Mouse (Mus musculus) ES-Bruce4 (cell line): ENCODE measurements around the gene Tssk6. TPM values are rescaled to one million over a fixed set of nuclear protein-coding genes. Genes with fewer than 3 reads are reported as not detected.
A peak's percentile ranks its signal among the peaks of the same experiment; 100 is the strongest.

ENCODE experiments used
- H3K27ac ChIP-seq: 2 replicates; pipeline ENCODE4 v1.5.1; 2012; ENCODE audit warnings: low read length, inconsistent platforms; ENCODE audit not compliant: insufficient read depth
- H3K27me3 ChIP-seq: 2 replicates; pipeline ENCODE4 v1.6.1; 2012; ENCODE audit warnings: mild to moderate bottlenecking, low read length, inconsistent platforms; ENCODE audit not compliant: control insufficient read depth, poor library complexity, insufficient read depth, severe bottlenecking
- H3K36me3 ChIP-seq: 2 replicates; pipeline ENCODE4 v1.6.1; 2012; ENCODE audit warnings: inconsistent platforms, mild to moderate bottlenecking, low read length, moderate library complexity; ENCODE audit not compliant: control insufficient read depth, poor library complexity, insufficient read depth, severe bottlenecking
- H3K4me1 ChIP-seq: one replicate; pipeline ENCODE4 v1.8.1; 2011; ENCODE audit warnings: low read length; ENCODE audit not compliant: control insufficient read depth, insufficient read depth
- H3K4me3 ChIP-seq: 2 replicates; pipeline ENCODE4 v1.5.1; 2011; ENCODE audit warnings: low read depth, mild to moderate bottlenecking, low read length
- H3K9ac ChIP-seq: 2 replicates; pipeline ENCODE4 v1.6.1; 2012; ENCODE audit warnings: low read depth, mild to moderate bottlenecking, inconsistent platforms; ENCODE audit not compliant: poor library complexity, severe bottlenecking
- H3K9me3 ChIP-seq: replicated peaks from 2 replicates; pipeline ENCODE4 v1.6.1; 2012; ENCODE audit warnings: mild to moderate bottlenecking, low read length, inconsistent platforms; ENCODE audit not compliant: control insufficient read depth, poor library complexity, insufficient read depth, severe bottlenecking
- CTCF ChIP-seq: IDR thresholded peaks from one replicate; pipeline ENCODE4 v1.8.1; 2011; ENCODE audit warnings: low read depth, low read length
- EP300 ChIP-seq: IDR thresholded peaks from 2 replicates; pipeline ENCODE4 v1.6.1; 2011; ENCODE audit warnings: low read depth, low read length; ENCODE audit not compliant: insufficient read depth
- POLR2A ChIP-seq: IDR thresholded peaks from one replicate; pipeline ENCODE4 v1.8.1; 2011; ENCODE audit warnings: low read length; ENCODE audit not compliant: insufficient read depth
- polyA plus RNA-seq: library from polyadenylated mRNA; stranded (reverse); fragments of >200 nt; gene quantifications from 2 replicates; pipeline ENCODE4 v1.2.4, GENCODE M21; 2011; ENCODE audit warnings: low read depth; ENCODE audit not compliant: missing spikeins, insufficient read depth, insufficient read length

Tssk6 gene
- polyA plus RNA-seq, 1 experiment = not detected

DNA sequence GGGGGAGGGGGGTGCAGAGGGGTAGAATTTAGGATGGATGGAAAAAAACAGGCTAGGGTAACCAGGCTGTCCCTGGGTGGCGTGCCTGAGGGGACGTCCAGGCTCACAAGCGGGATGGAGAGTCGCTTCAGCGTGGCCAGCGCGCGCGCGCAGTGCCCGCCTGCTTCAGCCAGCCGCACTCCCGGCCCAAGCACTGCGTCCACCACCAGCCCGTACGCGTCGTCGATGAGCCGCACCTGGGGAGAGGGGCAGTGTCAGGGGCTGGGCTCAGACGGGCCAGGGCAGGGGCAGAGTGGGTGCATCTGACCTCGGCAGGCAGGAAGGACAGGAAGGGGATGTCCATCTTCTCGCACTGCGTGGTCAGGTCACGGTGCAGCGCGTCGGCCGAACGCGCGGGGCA lies 13.1 kb upstream of the Tssk6 start:
- no peak for TF ChIP-seq POLR2A
- Histone ChIP-seq H3K36me3 (no peaks in the 10 kb centered on the region), H3K4me1 (no peaks in the 10 kb centered on the region), H3K9me3 (no peaks in the 10 kb centered on the region), H3K27ac (no peak overlapping the region), H3K27me3 (0 out of 2 replicates have a peak, but pooled peaks cover 2% of the 10 kb centered on the region), H3K9ac (peak overlapping the region; percentile 13), H3K4me3 (peak overlapping the region; percentile 51)

DNA sequence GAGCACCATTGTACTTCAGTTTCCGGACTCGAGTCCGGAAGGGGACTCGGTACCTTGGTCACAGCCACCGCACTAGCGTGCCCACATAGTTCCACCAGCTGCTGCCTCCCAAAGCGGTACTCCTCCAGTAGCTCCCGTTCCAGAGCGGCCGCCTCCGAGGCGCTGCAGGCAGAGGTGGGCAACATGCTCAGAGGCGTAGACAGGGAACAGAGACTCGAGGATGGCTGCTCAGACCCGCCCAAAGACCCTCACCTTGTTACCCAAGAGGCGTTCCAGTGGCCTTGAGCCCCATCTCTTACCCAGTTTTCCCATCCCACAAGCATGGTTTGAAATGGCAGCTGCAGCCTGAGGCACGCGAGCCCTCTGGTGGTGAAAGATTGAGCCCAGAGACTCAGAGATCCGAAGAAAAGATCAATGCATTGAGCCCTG lies 11.2 kb upstream of the Tssk6 start:
- no peak for TF ChIP-seq POLR2A
- TF ChIP-seq CTCF = peak; percentile 86
- no peak overlapping the region for H3K27ac ChIP-seq
- H3K4me3 ChIP-seq = peak overlapping the region; percentile 15
- peak overlapping the region; percentile 28; the same call in 1 of the 2 replicates for H3K9ac ChIP-seq
- H3K9me3 ChIP-seq = no peaks in the 10 kb centered on the region
- H3K4me1 ChIP-seq = peaks cover 6% of the 10 kb centered on the region
- 0 out of 2 replicates have a peak, but pooled peaks cover 2% of the 10 kb centered on the region for H3K27me3 ChIP-seq
- H3K36me3 ChIP-seq = no peaks in the 10 kb centered on the region

DNA sequence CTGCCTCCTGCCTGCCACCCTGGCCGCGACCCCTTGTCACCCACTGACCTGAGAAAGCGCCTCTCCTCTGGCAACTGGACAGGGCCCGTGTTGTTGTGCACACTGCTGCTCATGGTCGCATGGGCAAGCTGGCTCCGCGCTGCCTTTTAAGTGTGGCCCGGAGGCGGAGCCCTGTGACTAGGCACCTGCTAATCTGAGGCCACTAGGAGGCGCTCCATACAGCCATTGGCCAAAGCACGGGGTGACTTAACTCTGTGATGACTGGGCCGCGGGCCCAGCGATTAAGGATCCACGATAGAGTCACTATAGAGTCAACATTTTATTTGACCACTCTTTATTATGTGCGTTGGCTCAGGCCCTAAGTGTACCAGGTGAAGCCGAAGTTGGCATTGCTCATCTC lies 8.1 kb upstream of the Tssk6 start:
- no peaks in the 10 kb centered on the region for H3K9me3 ChIP-seq
- H3K36me3 ChIP-seq = 0 out of 2 replicates have a peak, but pooled peaks cover 7% of the 10 kb centered on the region
- no peak overlapping the region for H3K9ac ChIP-seq
- no peak overlapping the region for H3K27ac ChIP-seq
- peaks cover 6% of the 10 kb centered on the region for H3K4me1 ChIP-seq
- H3K27me3 ChIP-seq = no peaks in the 10 kb centered on the region
- no peak overlapping the region for H3K4me3 ChIP-seq
- TF ChIP-seq POLR2A (no peak), CTCF (peak; percentile 85)

DNA sequence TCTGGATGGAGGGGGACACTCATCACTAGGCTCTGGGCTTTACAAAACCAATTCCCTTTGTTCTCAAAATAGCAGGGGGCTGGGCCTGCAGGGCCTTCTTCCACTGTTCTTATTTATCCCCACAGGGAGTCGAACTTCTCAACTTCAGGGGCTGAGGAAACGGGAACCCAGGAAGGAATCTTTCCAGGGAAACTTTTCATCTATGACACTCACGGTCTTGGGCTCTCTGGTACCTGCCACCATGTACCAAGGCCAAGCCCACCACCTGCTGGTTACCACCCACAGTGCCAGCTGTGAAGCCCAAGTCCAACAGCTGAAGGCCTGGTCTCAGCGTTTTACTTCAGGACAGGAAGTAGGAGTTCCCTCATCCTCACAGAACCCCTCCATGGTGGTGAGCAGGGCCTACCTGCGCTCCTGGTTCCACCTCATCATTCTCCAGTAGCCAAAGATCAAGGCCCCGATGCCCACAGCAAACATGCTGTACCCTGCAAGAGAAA lies 7.1 kb upstream of the Tssk6 start:
- Histone ChIP-seq H3K4me1 (peaks cover 6% of the 10 kb centered on the region), H3K27ac (no peak overlapping the region), H3K4me3 (no peak overlapping the region), H3K9me3 (no peaks in the 10 kb centered on the region), H3K27me3 (no peaks in the 10 kb centered on the region), H3K9ac (no peak overlapping the region), H3K36me3 (0 out of 2 replicates have a peak, but pooled peaks cover 7% of the 10 kb centered on the region)
- TF ChIP-seq CTCF = no peak
- no peak for TF ChIP-seq POLR2A
- no peak for TF ChIP-seq EP300

GRCm38 (mm10) chr8:69895772-69896451 lies 6.1 kb upstream of the Tssk6 start:
- no peak overlapping the region for H3K4me3 ChIP-seq
- 0 out of 2 replicates have a peak, but pooled peaks cover 7% of the 10 kb centered on the region for H3K36me3 ChIP-seq
- H3K27ac ChIP-seq = no peak overlapping the region
- no peaks in the 10 kb centered on the region for H3K27me3 ChIP-seq
- no peaks in the 10 kb centered on the region for H3K9me3 ChIP-seq
- peaks cover 6% of the 10 kb centered on the region for H3K4me1 ChIP-seq
- H3K9ac ChIP-seq = no peak overlapping the region
- TF ChIP-seq CTCF = no peak
- TF ChIP-seq EP300 = no peak
- no peak for TF ChIP-seq POLR2A

- Histone ChIP-seq H3K9ac (no peak overlapping the region), H3K4me1 (peaks cover 6% of the 10 kb centered on the region)
Measured at GRCm38 (mm10) chr8:69897857-69898256, 4.1 kb upstream of the Tssk6 start.

More at GRCm38 (mm10) chr8:69897857-69898256, 4.1 kb upstream of the Tssk6 start:
- Histone ChIP-seq H3K36me3 (0 out of 2 replicates have a peak, but pooled peaks cover 7% of the 10 kb centered on the region), H3K9me3 (no peaks in the 10 kb centered on the region), H3K27me3 (no peaks in the 10 kb centered on the region), H3K4me3 (no peak overlapping the region), H3K27ac (no peak overlapping the region)
- TF ChIP-seq CTCF (no peak), EP300 (no peak), POLR2A (no peak)
